Mouse (Mus musculus) mammary gland, adult 2 months (tissue): ENCODE results near the gene Nlrp4c. TPM values are rescaled to one million over a fixed set of nuclear protein-coding genes. Genes with fewer than 3 reads are reported as not detected.

Experiments
- polyA plus RNA-seq: library from polyadenylated mRNA; depleted of rRNA; stranded (reverse); fragments of >200 nt; gene quantifications from 2 replicates; pipeline ENCODE4 v1.2.3, GENCODE M21; 2012; ENCODE audit warnings: low replicate concordance; rRNA removed

The Nlrp4c gene
- not detected in 2 replicates for polyA plus RNA-seq

DNA sequence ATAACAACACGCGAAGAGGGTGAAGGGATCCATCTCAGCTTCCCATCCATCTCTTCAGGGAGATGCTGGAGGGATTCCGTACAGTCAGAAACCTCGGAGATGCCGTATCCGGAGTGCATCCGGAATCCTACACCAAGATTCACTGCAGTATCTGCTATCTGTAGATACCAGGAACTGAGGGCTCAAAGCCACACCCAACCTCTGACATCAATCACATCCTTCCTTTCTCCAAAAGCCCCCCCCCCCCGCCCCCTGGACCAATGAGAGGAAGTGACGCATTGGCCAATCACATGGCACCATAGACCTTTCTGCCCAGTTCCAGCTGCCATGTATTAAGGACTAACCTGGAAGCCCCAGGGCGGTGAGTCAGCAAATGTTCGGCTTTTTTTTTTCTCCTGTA, at the start of gene Nlrp4c:
Nlrp4c (plus strand) TSS at position 301 of the 400 bp plus-strand sequence.

DNA sequence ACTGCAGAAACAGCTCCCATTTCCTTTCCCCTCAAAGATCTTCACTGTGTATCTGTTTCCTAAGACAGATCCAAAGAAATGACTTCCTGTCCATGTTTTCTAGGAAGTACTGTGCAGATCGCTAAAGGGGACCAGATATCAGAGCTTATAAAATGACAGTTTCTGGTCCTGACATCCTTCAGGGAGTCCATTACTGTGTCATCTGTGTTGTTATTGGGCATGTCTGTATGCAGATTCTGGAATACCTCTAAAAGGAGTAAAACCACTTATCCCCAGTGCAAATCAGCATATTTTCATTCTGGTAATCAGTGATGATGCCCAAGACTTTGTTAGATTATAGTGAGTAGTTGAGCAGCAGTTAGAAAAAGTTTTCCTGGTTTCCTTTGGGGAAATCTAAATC, 34.1 kb upstream of the Nlrp4c start, which contains the start of gene Vmn1r65:
Vmn1r65 (minus strand) TSS at position 101 of the 400 bp plus-strand sequence.

Other genes with a start within 250 kb of the Nlrp4c start
- not detected in 2 replicates for gene Vmn1r63, start 239.7 kb upstream of the Nlrp4c start, polyA plus RNA-seq
- not detected in 2 replicates for gene Vmn1r64, start 160.6 kb upstream of the Nlrp4c start, polyA plus RNA-seq
- gene Vmn1r65, start 34.2 kb upstream of the Nlrp4c start, polyA plus RNA-seq: not detected in 2 replicates
- gene Zfp787, start 110.8 kb downstream of the Nlrp4c start, polyA plus RNA-seq: 34.9 and 67.2 TPM in 2 replicates
- gene Zfp444, start 127.1 kb downstream of the Nlrp4c start, polyA plus RNA-seq: 20.8 and 44.5 TPM in 2 replicates
- gene Galp, start 151.9 kb downstream of the Nlrp4c start, polyA plus RNA-seq: not detected in 2 replicates
- not detected in 2 replicates for gene Zscan5b, start 177.1 kb downstream of the Nlrp4c start, polyA plus RNA-seq
- gene Epp13, start 207.5 kb downstream of the Nlrp4c start, polyA plus RNA-seq: not detected in 2 replicates
- 0.70 and 1.7 TPM in 2 replicates for gene Zfp667, start 241.4 kb downstream of the Nlrp4c start, polyA plus RNA-seq